17 mouse cellular contexts compared by ENCODE assay signal in genomic region chr2:92964345-92964744, GRCm38 (mm10). TPM values are rescaled to one million over a fixed set of nuclear protein-coding genes. Genes with fewer than 3 reads are reported as not detected.
"Had no signal": no experiment of that assay in that cellular context is flagged by ENCODE, and none has a peak within 500 bp of the region (broad histone marks: within the 10 kb centered on the region; RNA-seq: fewer than 3 reads in every experiment).

No protein-coding gene starts in this region.

- H3K9ac ChIP-seq: neural tube, embryonic 13.5 days; neural tube, embryonic 15.5 days; stomach, embryonic 15.5 days had no signal

- H3K27me3 ChIP-seq: neural tube, embryonic 13.5 days; neural tube, embryonic 15.5 days; stomach, embryonic 15.5 days had no signal

- H3K4me3 ChIP-seq: neural tube, embryonic 13.5 days; neural tube, embryonic 15.5 days; stomach, embryonic 15.5 days had no signal

- H3K9me3 ChIP-seq: neural tube, embryonic 15.5 days; stomach, embryonic 15.5 days had no signal

- H3K27ac ChIP-seq: neural tube, embryonic 13.5 days; neural tube, embryonic 15.5 days; stomach, embryonic 15.5 days; stomach, postnatal 0 days had no signal

- DNase-seq: retina, postnatal 1 day; right cerebral cortex, adult 18-20 months; right cerebral cortex, postnatal 14 days; right cerebral cortex, postnatal 25 days; right cerebral cortex, postnatal 4 days; spleen, adult 18-20 months; thymus, adult 18-20 months; thymus, adult 2 months; thymus, postnatal 14 days; thymus, postnatal 25 days; thymus, postnatal 36 days; thymus, postnatal 4 days had no signal

- H3K36me3 ChIP-seq: neural tube, embryonic 13.5 days; neural tube, embryonic 15.5 days; stomach, embryonic 15.5 days had no signal

RNA-seq across cellular contexts. Expression of gene Syt13, which starts 49.4 kb away (rescaled TPM):
- total RNA-seq: neutrophil, adult 5-6 weeks had no signal
